Mouse (Mus musculus): ENCODE data around the gene Dnm1l. TPM values are rescaled to one million over a fixed set of nuclear protein-coding genes. Genes with fewer than 3 reads are reported as not detected.
A peak's percentile ranks its signal among the peaks of the same experiment; 100 is the strongest.
"Not testable (repeated sequence)": the region's sequence is repeated elsewhere in the genome, so short reads cannot be mapped to it uniquely, and the experiment has no call there.

The Dnm1l gene
- 100 to 1,000 TPM in 1 of 2 experiments, 10 to 100 TPM in 1; 94.7 to 103 TPM for total RNA-seq (2021)
- long read RNA-seq, experiment 1, transcript Dnm1l-201 (18 exons, 3,951 nt) = major isoform, 25 of 80 reads
- long read RNA-seq, experiment 1, partial matches to known transcripts = 1 of 80 reads
- long read RNA-seq, experiment 1, other reads (novel, unspliced or antisense) = 52 of 80 reads
- long read RNA-seq, experiment 2, transcript Dnm1l-201 (18 exons, 3,951 nt) = major isoform, 23 of 98 reads
- long read RNA-seq, experiment 2, partial matches to known transcripts = 11 of 98 reads
- long read RNA-seq, experiment 2, other reads (novel, unspliced or antisense) = 61 of 98 reads

DNA sequence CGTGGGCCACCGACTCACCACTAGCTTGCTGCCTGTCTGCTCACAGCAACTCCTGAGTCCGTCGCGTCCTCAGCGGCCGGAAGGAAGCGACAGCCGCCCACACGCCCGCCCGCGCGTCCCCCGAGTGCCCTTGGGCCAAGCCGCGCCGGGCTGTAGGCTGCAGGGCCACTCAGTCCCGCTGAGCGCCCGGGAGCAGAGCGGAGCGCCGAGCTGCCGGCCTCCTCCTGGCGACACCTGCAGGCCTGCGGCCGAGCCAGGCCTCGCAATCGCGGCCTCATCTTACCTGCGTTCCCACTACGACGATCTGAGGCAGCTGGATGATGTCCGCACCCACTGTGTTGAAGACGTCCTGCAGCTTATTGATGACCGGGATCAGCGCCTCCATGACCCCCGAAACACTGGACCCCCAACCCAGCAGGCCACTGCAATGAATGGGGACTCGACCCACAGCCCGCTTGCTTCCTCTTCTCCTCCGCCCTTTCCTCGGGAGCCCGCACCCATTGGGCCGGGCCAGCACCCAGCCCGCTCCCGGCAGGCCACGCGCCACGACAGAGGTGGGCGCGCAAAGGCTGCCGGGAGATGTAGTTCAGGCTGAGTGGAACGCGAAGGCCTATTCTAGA, at the start of gene Dnm1l:
Gene Dnm1l, minus strand, starts transcription at position 479 of the 620 bp plus-strand sequence.
- intact Hi-C loops (cut with DNase I) = no loop called here
- peak; percentile 94 to 95 for DNase-seq

DNA sequence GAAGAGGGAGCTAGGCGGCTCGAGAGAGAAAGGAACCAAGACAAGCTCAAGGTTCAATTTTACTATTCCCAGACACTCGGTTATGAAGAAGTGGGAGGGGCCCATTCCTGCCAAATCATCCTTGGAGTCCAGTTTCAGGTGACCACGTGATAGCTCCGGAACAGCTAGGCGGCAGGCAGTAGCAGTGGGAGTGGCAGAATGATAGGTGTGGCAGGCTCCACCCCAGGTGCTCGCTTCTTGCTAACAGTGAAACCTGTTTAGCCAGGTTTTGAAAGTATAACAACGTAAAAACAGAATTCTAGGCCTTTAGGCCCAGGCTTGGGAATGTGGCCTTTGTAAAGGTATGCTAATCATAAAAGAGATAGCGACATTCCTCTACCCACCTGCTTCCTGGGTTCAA, 8.5 kb upstream of the Dnm1l start:
- intact Hi-C loops (cut with DNase I); DNase-seq: not testable (repeated sequence)

DNA sequence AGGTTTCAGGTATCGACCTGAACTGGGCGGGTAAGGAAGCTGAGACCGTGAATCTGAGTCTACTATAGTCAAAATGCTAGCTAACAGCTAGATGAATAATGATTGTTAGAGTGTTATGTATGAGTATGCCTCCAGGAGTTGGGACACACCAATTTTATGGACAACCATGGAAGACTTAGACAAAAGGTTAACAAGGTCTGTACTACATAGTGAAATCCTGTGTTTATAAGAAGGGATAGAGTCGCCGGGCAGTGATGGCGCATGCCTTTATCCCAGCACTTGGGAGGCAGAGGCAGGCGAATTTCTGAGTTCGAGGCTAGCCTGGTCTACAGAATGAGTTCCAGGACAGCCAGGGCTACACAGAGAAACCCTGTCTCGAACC, 333 bp upstream of the Dnm1l start:
- intact Hi-C loops (cut with DNase I); DNase-seq: not testable (repeated sequence)

DNA sequence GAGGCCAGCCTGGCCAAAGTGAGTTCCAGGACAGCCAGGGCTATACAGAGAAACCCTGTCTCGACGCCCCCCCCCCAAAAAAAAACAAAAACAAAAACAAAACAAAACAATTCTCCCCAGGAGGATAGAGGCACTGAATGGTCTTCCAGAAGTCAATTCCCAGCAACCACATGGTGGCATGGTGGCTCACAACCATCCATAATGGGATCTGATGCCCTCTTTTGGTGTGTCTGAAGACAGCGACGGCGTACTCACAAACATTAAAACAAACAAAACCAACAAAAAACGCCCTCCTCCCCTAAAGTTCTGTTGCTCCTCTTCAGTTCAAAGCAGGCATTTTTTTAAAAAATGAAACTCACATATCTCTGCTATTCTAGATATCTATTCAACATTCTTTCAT, 851 bp downstream of the Dnm1l start:
- intact Hi-C loops (cut with DNase I) = no loop called here

DNA sequence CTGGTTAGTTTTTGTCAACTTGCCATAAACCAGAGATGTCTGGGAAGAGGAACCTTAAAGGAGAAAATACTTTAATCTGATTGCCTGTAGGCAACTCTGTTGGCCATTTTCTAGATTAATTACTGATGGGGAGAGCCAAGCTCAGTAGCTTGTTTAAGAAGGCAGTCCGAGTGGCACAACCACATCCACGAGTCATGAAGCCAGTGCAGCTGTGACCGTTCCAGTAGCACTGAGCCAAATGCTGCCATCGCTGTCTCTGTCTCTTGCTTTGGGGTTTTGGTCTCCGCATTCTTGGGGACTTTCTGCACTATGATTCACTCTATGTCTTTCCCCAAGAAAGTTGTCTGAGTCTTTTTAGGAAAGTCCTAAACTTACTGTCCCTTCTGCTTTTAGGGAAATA, 12.3 kb downstream of the Dnm1l start:
- intact Hi-C loops (cut with DNase I) = no loop called here
- DNase-seq = no peak

More for the DNA sequence above, 851 bp downstream of the Dnm1l start:
- peak in 1 of 2 experiments; percentile 6 for DNase-seq

DNA sequence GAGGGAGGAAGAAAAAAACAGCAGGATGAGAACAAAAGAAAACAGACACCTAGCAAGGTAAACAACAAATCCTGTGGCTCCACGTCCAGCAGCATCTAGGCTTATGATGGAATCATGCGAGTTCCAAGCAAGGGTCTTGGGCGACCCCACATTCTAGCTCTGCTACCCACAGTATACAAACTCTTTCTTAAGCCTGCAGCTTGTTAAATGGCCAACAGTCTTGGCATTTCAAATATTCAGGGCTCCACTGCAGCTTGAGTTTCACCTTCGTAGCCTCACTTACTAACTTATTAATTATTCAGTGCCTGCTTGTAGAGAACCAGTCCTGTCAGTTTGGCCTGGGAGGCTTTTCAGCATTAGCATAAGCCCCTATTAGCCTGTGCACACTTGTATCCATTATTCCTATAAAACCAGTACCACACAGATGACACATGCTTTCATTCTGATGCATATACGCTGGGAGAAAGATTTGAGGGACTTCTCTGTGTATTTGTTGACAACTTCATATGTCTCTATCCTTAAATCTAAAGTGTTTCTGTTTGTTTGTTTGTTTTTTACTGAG, 32.9 kb downstream of the Dnm1l start:
- intact Hi-C loops (cut with DNase I) = loop anchor here (10.0 kb wide), 1 partner anchor 259 kb away; no protein-coding TSS in a partner anchor
- no peak for DNase-seq

DNA sequence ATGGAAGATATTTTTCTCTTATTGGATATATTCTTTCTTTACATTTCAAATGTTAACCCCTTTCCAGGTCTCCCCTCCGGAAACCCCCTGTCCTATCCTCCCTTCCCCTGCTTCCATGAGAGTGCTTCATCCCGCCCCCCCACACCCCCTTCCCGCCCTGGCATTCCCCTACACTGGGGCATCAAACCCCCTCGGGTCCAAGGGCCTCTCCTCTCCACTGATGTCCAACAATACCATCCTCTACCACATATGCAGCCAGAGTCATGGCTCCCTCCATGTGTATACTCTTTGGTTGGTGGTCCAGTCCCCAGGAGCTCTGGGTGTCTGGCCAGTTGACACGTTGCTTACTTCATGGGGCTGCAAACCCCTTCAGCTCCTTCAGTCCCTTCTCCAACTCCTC, 47.4 kb downstream of the Dnm1l start:
- no peak for DNase-seq
- intact Hi-C loops (cut with DNase I) = no loop called here

DNA sequence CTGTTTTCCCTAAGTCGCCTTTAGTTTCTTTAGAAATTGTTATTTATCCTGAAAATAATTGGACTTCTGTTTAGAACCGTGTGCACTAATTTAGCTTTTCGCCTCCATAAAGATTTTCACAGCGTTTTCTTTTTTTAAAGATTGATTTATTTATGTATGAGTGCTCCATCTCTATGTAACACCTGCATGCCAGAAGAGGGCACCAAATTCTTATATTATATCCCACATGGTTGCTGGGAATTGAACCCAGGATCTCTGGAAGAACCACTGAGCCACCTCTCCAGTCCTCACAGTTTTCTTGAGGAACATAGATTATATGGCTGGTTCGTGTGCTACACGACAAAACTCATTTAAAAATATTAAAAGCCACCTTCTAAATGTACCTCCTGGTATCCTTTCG, 54.9 kb downstream of the Dnm1l start:
- intact Hi-C loops (cut with DNase I) = loop anchor here (5.0 to 10.0 kb wide), 2 partner anchors 439 to 467 kb away; partner anchors contain the start of gene Mzt2
- no peak for DNase-seq

DNA sequence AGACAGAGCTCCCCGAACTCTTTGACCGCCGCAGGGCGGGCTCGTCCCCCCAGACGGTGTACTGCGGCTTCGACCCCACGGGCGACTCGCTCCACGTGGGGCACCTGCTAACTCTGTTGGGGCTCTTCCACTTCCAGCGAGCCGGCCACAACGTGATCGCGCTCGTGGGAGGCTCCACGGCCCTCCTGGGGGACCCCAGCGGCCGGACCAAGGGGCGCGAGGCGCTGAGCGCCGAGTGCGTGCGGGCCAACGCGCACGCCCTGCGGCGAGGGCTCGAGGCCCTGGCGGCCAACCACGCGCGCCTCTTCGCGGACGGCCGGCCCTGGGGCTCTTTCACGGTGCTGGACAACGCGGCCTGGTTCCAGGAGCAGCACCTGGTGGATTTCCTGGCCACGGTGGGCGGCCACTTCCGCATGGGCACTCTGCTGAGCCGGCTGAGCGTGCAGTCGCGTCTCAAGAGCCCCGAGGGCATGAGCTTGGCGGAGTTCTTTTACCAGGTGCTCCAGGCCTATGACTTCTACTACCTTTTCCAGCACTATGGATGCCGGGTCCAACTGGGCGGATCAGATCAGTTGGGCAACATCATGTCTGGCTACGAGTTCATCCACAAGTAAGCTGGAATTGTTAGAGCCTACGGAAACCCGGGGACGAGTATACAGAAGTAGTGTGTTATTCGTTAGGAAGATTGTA, 55.5 kb downstream of the Dnm1l start:
- intact Hi-C loops (cut with DNase I) = loop anchor here (5.0 to 10.0 kb wide), 2 partner anchors 438 to 466 kb away; partner anchors contain the start of gene Mzt2
- peak; percentile 35 to 41 for DNase-seq

DNA sequence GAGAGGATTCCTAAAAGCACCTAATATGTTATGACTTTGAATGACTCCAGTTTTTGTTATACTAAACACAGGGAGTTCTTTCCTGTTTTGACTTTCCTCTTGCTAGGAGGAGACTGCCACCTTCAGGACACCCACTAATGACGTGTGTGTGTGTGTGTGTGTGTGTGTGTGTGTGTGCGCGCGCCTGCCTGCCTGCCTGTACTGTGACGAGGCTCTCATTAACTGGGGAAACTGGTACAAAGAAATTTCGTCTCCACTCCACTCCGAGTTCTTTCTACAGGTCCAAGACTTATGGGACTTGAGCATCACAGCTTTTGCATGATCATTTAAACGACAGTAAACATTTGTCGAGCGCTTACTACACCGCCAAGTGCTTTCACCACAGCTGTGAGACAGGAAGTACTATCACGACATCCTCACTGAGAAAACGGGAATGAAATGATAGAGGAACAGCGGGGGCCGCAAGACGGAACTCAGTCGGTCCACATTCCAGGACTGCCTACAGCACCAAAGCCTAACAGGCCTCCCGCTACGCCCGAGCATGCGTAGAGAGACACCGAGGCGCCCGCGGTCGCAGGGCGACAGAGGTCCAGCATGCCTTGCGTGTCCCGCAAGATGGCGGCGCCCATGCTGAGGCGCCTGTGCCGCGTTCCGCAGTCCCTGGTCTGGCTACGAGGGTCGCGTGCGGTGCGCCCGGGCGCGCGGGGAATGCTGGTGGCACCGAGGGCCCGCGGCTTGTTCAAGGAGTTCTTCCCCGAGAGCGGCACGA, 56.2 kb downstream of the Dnm1l start, which contains the start of gene Yars2:
Gene Yars2, plus strand, starts transcription at position 597 of the 769 bp plus-strand sequence.
- DNase-seq = peak; percentile 90
- intact Hi-C loops (cut with DNase I) = loop anchor here (1.0 to 10.0 kb wide), 3 partner anchors 100 to 465 kb away; partner anchors contain the start of gene Mzt2

DNA sequence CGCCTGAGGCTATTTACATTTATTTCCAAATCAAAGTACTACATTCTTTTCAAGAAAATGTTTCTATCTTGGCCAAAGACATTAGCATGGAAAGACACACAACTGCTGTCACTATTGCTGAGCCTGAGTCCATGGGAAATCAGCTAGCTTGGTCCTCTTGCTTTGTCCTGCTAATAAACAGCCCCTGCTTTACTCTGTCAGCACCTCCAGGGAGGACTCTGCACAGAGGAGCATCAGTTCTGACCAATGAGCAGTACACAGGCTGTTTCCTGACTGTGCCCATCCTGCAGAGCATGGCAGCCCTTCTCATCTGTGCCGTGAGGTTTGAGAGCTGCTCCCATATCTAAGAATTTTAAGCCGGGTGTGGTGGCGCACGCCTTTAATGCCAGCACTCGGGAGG, 85.0 kb downstream of the Dnm1l start:
- intact Hi-C loops (cut with DNase I) = no loop called here

DNA sequence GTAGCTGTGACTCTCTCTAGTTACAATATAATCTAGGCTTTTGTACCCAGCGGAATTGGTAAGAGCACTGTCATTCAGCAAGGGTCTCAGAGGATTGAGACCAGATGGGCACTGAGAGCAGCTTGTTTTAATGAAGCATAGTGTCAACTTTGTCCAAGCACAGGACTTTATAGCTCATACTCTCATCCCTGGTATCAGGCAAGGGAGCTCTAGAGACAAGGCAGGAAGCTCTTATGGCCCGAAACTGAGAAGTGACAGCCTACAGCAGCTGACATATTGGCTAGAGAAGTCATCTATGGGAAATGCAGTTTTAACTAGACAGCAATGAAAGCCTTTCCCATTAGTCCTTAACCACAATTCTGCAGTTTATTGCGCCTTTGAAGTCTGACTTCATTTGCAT, 85.8 kb downstream of the Dnm1l start:
- intact Hi-C loops (cut with DNase I) = no loop called here

More for the DNA sequence above, 85.0 kb downstream of the Dnm1l start:
- DNase-seq = no peak

DNA sequence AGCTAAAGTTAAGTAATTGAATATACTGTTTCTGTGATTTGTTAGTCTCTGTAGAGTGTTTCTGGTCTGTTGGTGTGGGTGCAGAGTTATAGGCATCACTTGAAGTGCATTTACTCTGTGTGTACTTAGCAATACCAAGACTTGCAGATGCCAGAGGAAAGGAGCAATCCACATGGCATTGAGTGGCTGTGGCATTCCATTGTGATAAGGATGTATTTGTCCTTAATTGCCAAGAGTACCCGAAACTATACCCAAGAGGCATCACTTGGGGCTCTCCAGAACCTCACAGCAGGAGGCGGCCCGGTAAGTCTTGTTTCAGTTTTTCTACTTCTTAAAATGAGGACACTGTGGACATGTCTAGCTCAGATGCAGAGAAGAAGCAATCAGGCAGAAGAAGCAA, 96.3 kb downstream of the Dnm1l start:
- DNase-seq = no peak
- intact Hi-C loops (cut with DNase I) = no loop called here

More for the DNA sequence above, 85.8 kb downstream of the Dnm1l start:
- no peak for DNase-seq

Other genes with a start within 250 kb of the Dnm1l start
- gene Pkp2, start 145.6 kb downstream of the Dnm1l start, total RNA-seq (2021) = 100 to 1,000 TPM; 111 TPM
- gene Yars2, start 56.0 kb downstream of the Dnm1l start, total RNA-seq (2021) = 10 to 100 TPM; 27.1 to 27.8 TPM
- 10 to 100 TPM; 41.0 to 44.3 TPM for gene Fgd4, start 241.6 kb upstream of the Dnm1l start, total RNA-seq (2021)

All from heart, postnatal 14 days (tissue).